In genomic region chr16:37012336-37012735, GRCm38 (mm10) we compare ENCODE assay signal across 8 mouse cellular contexts. TPM values are rescaled to one million over a fixed set of nuclear protein-coding genes. Genes with fewer than 3 reads are reported as not detected.
DNase-seq lines count a peak whose midpoint lies in the region; ATAC-seq and TF ChIP-seq lines count a peak whose summit lies in the region.

No protein-coding gene starts in this region.

- peak overlapping the region; percentile 64 for H3K4me3 ChIP-seq in heart, adult 2 months
- peak overlapping the region; percentile 100 for H3K4me3 ChIP-seq in G1E (ENCODE audit: low read depth, low read length)
- peak overlapping the region; percentile 79 for H3K4me3 ChIP-seq in forebrain, embryonic 16.5 days (replicated peaks; ENCODE audit: low read length)
- H3K4me3 ChIP-seq in liver, embryonic 16.5 days (ENCODE audit: low read depth, low read length), result peak overlapping the region; percentile 96

- H3K27me3 ChIP-seq in heart, adult 2 months (ENCODE audit: control insufficient read depth, insufficient read depth, low read length), result no peaks in the 10 kb centered on the region
- peaks cover 2% of the 10 kb centered on the region; the same call in 1 of the 2 replicates for H3K27me3 ChIP-seq in G1E (ENCODE audit: insufficient read depth, low read length)
- no peaks in the 10 kb centered on the region for H3K27me3 ChIP-seq in forebrain, embryonic 16.5 days (replicated peaks; ENCODE audit: control insufficient read depth, insufficient read depth, low read length)
- H3K27me3 ChIP-seq in liver, embryonic 16.5 days (ENCODE audit: control insufficient read depth, insufficient read depth, low read depth, low read length), result no peaks in the 10 kb centered on the region

- peaks cover 2% of the 10 kb centered on the region for H3K4me1 ChIP-seq in heart, adult 2 months (ENCODE audit: control insufficient read depth, insufficient read depth, low read length)
- peaks cover 26% of the 10 kb centered on the region for H3K4me1 ChIP-seq in G1E (ENCODE audit: insufficient read depth, low read depth, low read length)
- peaks cover 9% of the 10 kb centered on the region for H3K4me1 ChIP-seq in forebrain, embryonic 16.5 days (replicated peaks; ENCODE audit: control insufficient read depth, insufficient read depth, low read length)
- H3K4me1 ChIP-seq in liver, embryonic 16.5 days (ENCODE audit: control insufficient read depth, low read depth, low read length), result peaks cover 10% of the 10 kb centered on the region

- H3K4me2 ChIP-seq in forebrain, embryonic 16.5 days (ENCODE audit: low read length), result peak overlapping the region; percentile 96
- H3K4me2 ChIP-seq in liver, embryonic 16.5 days (ENCODE audit: low read depth, low read length), result peak overlapping the region; percentile 76

- H3K36me3 ChIP-seq in heart, adult 2 months (ENCODE audit: control insufficient read depth, insufficient read depth, low read length), result peaks cover 3% of the 10 kb centered on the region; the same call in 1 of the 2 replicates
- H3K36me3 ChIP-seq in G1E (replicated peaks), result peaks cover 32% of the 10 kb centered on the region
- no peaks in the 10 kb centered on the region for H3K36me3 ChIP-seq in forebrain, embryonic 16.5 days (ENCODE audit: control insufficient read depth, insufficient read depth)
- no peaks in the 10 kb centered on the region; the same call in 1 of the 2 replicates for H3K36me3 ChIP-seq in liver, embryonic 16.5 days (ENCODE audit: control insufficient read depth, insufficient read depth)

- no peak for TF ChIP-seq CTCF in heart, adult 2 months (IDR thresholded peaks at IDR 0.05)
- TF ChIP-seq CTCF in G1E (IDR thresholded peaks at IDR 0.05; ENCODE audit: low read depth, low read length), result no peak

- no peak overlapping the region for H3K9ac ChIP-seq in heart, adult 2 months (ENCODE audit: low read depth, low read length)
- H3K9ac ChIP-seq in forebrain, embryonic 16.5 days (replicated peaks; ENCODE audit: low read depth, low read length), result peak overlapping the region; percentile 71
- peak overlapping the region; percentile 90 for H3K9ac ChIP-seq in liver, embryonic 16.5 days (ENCODE audit: low read depth, low read length)

- intact Hi-C loops in heart, adult 2 months (cut with DNase I), result loop anchor here (5.0 kb wide), 1 partner anchor 185 kb away; the partner anchor contains the start of gene Iqcb1
- intact Hi-C loops in left cerebral cortex, postnatal 10 days (cut with DNase I), result no loop called here

- no peak for TF ChIP-seq EP300 in heart, adult 2 months (IDR thresholded peaks at IDR 0.05; ENCODE audit: insufficient read depth, low read depth, low read length)

- no peak for DNase-seq in heart, adult 2 months
- no peak for DNase-seq in heart, adult 9 months (ENCODE audit: low spot score in 2 of 2)
- no peak for DNase-seq in G1E (ENCODE audit: low spot score)
- DNase-seq in yolk sac, embryonic 10.5 days (ENCODE audit: low spot score), result no peak
- DNase-seq in cerebellum, postnatal 14 days, result no peak
- DNase-seq in left cerebral cortex, postnatal 10 days (ENCODE audit: extremely low spot score in 1 of 2, low spot score in 2 of 2), result no peak

- ATAC-seq in G1E (ENCODE audit: extremely low read depth, insufficient number of reproducible peaks, low FRiP score, poor library complexity, severe bottlenecking), result no peak
- no peak for ATAC-seq in forebrain, embryonic 16.5 days
- peak; percentile 33 for ATAC-seq in liver, embryonic 16.5 days (ENCODE audit: low read depth)

- no peaks in the 10 kb centered on the region for H3K79me2 ChIP-seq in heart, adult 2 months (replicated peaks; ENCODE audit: control insufficient read depth, insufficient read depth, low read length)

- no peak for TF ChIP-seq POLR2A in heart, adult 2 months (IDR thresholded peaks at IDR 0.05; ENCODE audit: insufficient read depth, low read depth, low read length)

- H3K9me3 ChIP-seq in G1E (replicated peaks), result no peaks in the 10 kb centered on the region
- H3K9me3 ChIP-seq in forebrain, embryonic 16.5 days (ENCODE audit: control insufficient read depth, low read length), result no peaks in the 10 kb centered on the region
- no peaks in the 10 kb centered on the region for H3K9me3 ChIP-seq in liver, embryonic 16.5 days (replicated peaks; ENCODE audit: control insufficient read depth, low read length)

- 47% methylated on average over 5 of the region's 5 CpGs for WGBS in heart, adult 2 months
- 59% methylated on average over 5 of the region's 5 CpGs for WGBS in forebrain, embryonic 16.5 days
- 16% methylated on average over 5 of the region's 5 CpGs for WGBS in liver, embryonic 16.5 days (ENCODE audit: insufficient replicate concordance)

- H3K27ac ChIP-seq in heart, adult 2 months, result no peak overlapping the region
- H3K27ac ChIP-seq in forebrain, embryonic 16.5 days (ENCODE audit: low read length), result no peak overlapping the region
- peak overlapping the region; percentile 53 for H3K27ac ChIP-seq in liver, embryonic 16.5 days (ENCODE audit: low read length)

RNA-seq across cellular contexts. Expression of gene Polq, which starts 0.8 kb away (rescaled TPM):
- total RNA-seq in heart, adult 2 months (2021), result 1 to 10 TPM; 4.7 to 4.9 TPM
- 1.2 and 1.5 TPM in 2 replicates for polyA plus RNA-seq in heart, adult 2 months (2012; rRNA removed)
- total RNA-seq in G1E (2014; fragmentation: Nextera tagmentation) (42.1 and 45.1 TPM in 2 replicates), G1E (2017) (24.5 and 26.9 TPM in 2 replicates)
- 3.0 and 4.2 TPM in 2 replicates for polyA plus RNA-seq in G1E (2012)
- 5.5 and 5.9 TPM in 2 replicates for polyA plus RNA-seq in forebrain, embryonic 16.5 days (2015; fragmentation: Nextera tagmentation; extraction: Ambion mirVana)
- polyA plus RNA-seq in liver, embryonic 16.5 days (2015; fragmentation: Nextera tagmentation; extraction: Ambion mirVana), result 7.6 and 7.9 TPM in 2 replicates
- total RNA-seq in left cerebral cortex, postnatal 10 days (2021), result 1 to 10 TPM; 2.4 to 3.2 TPM

RNA-seq across cellular contexts. Expression of gene Fbxo40, which starts 22.1 kb away (rescaled TPM):
- 100 to 1,000 TPM; 191 to 211 TPM for total RNA-seq in heart, adult 2 months (2021)
- 66.5 and 115 TPM in 2 replicates for polyA plus RNA-seq in heart, adult 2 months (2012; rRNA removed)
- total RNA-seq in G1E (2014; fragmentation: Nextera tagmentation), result not detected in 2 replicates
- total RNA-seq in G1E (2017), result 0.11 and 0.76 TPM in 2 replicates
- not detected in 2 replicates for polyA plus RNA-seq in G1E (2012)
- 0.08 and 0.15 TPM in 2 replicates for polyA plus RNA-seq in forebrain, embryonic 16.5 days (2015; fragmentation: Nextera tagmentation; extraction: Ambion mirVana)
- polyA plus RNA-seq in liver, embryonic 16.5 days (2015; fragmentation: Nextera tagmentation; extraction: Ambion mirVana), result 0.06 and 0.08 TPM in 2 replicates
- total RNA-seq in left cerebral cortex, postnatal 10 days (2021), result under 1 TPM in 1 of 2 experiments, not detected in 1; 0.20 TPM

Comparison
In these comparisons a context has a peak if more than half of its experiments do, and no peak if none do; other contexts are left out.
1. RNA of gene Fbxo40, which starts 22.1 kb away (polyA plus RNA-seq): 66.5 to 115 TPM in heart, adult 2 months; 0.08 to 0.15 TPM in forebrain, embryonic 16.5 days, 0.06 to 0.08 TPM in liver, embryonic 16.5 days and not detected in G1E; every median in the first group is over 10 times any median in the second.
2. Peak in every context shown above with its lines, with median percentiles within 50 percentile points of each other: H3K4me3 ChIP-seq.